Mouse (Mus musculus): ENCODE data around the gene Gm48552.

Gene Gm48552

DNA sequence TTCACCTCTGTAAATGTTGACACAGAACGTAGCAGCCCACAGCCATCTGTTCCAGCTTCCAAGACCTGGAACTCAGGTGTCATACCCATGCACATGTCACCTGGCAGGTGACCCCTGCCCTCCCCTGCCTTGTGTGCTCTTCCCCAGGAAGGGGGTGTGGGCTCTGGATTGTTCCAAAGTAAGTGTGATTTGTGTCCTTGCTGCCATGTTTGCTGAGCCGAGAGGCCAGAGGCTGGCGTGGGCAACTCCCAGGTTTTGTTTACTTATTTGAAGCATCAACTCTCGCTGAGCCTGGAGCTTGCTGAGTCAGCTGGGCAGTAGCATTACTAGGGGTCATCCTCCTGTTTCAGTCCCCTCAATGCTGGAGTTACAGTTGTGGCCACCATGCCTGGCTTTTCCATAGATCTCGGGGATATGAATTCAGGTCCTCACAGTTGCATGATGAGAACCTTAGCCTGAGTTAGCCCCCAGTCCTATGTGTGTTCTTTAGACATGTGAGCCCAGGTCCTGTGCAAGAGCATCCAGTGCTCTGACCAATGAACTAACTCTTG is at the start of gene Gm48552:
Gene Gm48552 (plus strand): TSS at position 501 of the 551 bp plus-strand sequence.
- CTCF ChIA-PET: no interaction called here

DNA sequence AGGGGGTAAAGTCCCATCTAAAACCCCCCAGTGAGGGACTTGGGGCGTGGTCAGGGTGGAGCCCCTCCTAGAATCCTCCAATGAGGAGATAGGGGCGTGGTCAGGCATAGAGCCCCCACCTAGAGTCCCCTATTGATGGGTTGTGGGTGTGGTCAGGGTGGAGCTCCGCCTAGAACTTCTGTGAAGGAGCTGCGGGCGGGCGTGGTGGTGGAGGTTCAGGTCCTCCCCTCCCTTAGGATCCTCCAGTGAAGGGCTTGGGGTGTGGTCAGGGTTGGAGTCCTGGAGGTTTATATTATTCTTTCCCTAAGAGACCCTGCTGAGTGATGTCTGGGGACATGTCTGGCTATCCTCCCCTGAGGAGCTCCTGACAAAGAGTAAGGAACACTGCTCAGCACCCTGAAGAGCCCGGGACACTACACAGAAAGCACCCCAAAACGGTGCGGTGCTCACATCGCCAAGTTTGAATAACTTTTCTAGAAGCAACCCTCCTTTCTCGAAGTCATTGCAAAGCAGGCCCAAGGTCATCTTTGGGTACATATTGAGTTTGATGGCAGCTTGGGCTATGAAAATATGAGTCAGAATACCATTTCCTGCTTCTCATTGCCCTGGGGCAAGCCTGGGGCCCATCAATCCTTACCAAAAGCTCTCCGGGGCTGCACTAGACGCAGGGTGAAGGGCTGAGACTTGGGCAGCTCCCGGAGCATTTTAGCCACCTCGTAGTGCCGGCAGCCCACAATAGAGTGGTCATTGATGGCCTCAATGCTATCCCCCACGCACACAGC is 48.1 kb upstream of the Gm48552 start:
- CTCF ChIA-PET: interaction anchor here (0.6 to 1.1 kb wide), 3 partner anchors 26 to 293 kb away, joined by 3 to 8 read pairs (median 4); no protein-coding TSS in a partner anchor

DNA sequence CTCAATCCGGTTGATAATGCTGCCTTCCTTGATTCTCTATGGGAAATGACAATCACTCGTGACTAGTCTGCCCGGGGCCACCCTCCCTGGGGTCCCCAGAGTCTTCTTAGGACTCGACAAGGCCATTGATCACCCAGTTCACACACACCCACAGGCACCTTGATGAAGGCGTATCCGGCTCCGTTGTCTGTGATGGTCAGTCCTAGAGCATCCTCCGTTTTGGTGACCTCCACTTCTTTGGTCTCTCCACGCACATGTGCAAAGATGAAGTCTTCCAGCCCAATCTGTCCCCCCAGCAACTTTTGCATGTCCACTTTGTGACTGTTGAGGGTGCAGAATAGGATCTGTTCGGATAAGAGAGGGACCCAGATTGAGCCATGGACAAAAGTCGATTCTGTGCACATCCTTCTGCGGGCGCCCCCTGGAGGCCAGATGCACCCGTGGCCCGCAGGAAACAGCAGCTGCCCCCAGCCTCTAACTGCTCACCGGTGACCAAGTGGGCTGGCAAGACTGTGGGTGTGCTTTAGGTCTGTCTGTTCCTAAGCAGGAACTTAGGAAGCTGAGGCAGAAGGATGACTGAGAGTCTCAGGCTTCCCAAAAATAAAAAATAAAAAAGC is 47.4 kb upstream of the Gm48552 start:
- CTCF ChIA-PET: interaction anchor here (0.7 to 1.1 kb wide), 4 partner anchors 19 to 294 kb away, joined by 3 to 8 read pairs (median 3); no protein-coding TSS in a partner anchor

DNA sequence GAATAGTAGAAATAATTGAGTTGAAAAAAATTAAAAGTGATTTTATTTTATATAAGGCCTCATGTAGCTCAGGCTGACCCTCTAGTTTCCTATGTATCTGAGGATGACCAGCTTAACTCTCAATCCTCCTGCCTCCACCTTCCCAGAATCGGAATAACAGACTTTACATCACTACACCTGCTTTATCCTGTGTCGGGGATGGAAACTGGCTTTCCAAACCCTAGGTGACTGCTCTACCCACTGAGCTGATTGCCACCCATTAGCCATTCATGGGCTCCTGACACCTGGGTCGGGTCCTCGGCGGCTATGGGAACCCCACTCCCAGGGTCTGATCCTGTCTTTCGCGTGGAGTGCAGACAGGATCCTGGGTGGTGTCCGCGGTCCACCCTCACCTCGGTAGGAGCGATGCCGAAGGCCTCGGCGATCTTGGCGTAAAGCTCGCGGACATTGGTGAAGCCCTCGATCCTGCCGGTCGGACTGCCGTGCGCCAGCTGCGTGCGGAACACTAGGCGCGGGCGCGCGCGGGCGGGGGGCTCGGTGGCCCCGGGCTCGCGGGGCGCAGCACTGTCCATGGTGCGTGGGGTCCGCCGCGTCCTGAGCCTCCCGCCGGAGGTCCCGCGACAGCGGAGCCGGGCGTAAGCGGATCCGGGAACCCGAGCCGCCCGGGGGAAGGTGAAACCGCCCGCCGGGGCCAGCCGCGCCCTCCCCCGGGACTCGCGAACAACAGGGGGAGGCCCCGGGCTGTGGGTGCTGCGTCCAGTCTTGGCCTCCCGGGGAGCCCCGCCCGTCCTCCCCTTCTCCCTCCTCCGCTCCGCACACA is 45.9 kb upstream of the Gm48552 start, which contains the start of gene Gipc3:
Gene Gipc3 (minus strand): TSS at position 581 of the 820 bp plus-strand sequence.
- CTCF ChIA-PET: interaction anchor here (0.7 to 1.0 kb wide), 4 partner anchors 26 to 149 kb away, joined by 3 to 6 read pairs (median 3); no protein-coding TSS in a partner anchor

DNA sequence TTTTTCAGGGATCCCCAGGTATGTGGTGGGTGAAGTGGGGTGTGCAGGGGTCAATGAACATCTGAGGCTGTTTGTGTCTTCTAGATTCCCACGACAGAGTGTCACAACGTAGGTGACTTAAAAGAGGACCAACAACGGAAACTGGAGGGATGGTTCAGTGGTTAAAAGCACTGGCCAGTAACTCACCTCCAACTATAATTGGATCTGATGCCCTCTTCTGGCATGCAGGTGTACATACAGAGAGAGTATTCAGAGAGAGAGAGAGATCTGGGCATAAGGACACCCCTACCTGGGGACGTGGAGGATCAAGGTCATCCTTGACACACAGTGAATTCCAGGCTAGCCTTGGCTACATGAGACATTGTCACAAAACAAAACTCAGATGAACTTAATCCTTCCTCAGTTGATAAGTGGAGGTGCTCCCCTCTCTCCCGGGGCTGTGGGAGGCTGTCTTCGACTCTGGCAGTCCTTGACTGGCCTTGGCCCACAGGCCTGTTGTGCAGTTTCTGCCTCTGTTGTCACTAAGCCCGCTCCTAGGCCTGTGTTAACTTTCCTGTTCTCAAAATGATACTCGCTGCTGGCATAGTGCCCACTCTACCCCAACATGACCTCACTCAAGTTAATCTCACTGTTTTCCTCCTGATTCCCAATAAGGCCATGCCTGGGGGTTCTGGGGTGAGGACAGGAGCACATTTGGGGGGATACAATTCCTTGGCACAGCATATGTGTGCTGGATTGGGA is 44.2 kb upstream of the Gm48552 start:
- CTCF ChIA-PET: no interaction called here

DNA sequence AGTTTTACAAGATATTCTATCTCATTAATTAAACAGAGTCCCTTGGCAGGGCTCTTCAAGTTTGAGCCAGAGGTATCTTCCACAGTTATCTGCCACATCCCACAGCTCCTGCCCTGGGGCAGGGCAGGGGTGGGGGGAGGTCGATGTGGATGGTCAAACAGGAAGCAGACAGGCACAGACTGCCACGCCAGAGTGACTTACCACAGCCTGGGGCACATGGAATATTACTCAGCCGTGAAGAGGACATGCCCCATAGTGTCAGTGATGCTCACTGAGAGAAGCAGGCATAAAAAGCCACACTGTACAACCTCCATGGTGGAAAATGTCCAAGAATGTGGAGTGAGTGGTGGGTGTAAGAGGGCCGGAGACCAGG is 43.7 kb upstream of the Gm48552 start:
- CTCF ChIA-PET: interaction anchor here (1.4 kb wide), 1 partner anchor 27 kb away, joined by 3 read pairs; no protein-coding TSS in a partner anchor

DNA sequence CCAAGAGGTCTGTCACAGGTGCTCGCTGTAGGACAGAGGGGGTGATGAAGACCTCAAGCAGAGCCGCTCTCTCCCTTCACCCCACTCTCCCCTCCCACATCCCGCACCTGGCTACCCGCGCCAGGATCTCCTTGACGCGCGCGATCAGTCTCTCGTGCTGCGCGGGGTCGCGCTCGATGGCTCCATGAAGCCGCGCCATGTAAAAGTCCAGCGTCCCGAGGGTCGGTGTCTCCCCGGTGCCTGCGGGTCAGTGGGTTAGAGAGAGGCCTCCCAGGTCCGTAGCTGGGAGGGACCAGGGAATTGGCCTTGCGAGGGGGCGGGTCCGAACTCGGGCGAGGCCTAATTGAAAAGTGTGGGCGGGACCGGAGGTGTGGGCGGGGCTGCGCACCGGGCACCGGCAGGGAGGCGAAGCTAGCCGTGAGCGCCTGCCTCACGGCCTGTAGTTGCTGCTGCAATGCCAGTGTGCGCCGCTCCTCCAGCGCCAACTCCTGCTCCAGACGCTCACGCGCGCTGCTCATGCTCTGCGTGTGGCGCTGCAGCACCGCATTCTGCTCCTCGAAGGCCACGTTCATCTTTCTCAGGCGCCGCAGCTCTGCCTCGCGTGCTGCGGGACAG is 42.2 kb upstream of the Gm48552 start:
- CTCF ChIA-PET: interaction anchor here (0.5 to 1.4 kb wide), 4 partner anchors 29 to 139 kb away, joined by 3 to 6 read pairs (median 4); no protein-coding TSS in a partner anchor

DNA sequence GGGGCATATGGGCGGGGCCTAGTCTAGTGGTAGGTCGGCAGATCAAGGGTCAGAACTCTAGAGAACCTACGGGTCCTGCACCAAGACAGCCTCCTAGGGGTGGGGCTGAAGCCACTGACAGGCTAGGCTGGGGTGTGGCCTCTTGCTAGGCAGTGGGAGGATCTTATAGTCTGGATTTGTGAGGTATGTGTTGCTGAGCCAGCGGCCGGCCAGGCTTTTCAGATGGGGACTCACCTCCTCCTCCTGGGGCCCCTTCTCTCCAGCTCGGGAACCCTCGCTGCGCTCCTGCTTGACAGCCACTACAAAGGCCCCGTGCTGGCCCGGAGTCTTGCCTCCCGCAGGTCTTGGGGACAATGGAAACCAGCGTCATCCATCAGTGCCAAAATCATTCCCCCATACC is 39.7 kb upstream of the Gm48552 start:
- CTCF ChIA-PET: no interaction called here

DNA sequence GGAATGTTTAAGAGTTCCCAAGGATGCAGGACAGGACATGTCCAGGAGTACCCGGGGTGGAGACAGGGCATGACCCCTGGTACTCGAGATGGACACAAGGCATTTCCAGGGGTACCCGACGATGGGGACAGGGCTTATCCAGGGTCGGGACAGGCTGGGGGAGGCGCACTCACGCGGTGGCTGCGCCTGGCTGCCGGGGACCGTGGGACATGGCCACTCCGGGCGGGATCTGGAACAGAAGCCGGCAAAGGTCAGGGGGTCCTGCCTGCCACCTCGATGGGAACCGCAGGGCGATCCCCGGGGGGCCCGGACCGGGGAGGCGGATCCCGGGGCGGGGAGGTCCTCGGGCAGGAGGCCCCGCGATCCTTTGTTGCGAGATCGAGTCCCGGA is 38.8 kb upstream of the Gm48552 start:
- CTCF ChIA-PET: no interaction called here

DNA sequence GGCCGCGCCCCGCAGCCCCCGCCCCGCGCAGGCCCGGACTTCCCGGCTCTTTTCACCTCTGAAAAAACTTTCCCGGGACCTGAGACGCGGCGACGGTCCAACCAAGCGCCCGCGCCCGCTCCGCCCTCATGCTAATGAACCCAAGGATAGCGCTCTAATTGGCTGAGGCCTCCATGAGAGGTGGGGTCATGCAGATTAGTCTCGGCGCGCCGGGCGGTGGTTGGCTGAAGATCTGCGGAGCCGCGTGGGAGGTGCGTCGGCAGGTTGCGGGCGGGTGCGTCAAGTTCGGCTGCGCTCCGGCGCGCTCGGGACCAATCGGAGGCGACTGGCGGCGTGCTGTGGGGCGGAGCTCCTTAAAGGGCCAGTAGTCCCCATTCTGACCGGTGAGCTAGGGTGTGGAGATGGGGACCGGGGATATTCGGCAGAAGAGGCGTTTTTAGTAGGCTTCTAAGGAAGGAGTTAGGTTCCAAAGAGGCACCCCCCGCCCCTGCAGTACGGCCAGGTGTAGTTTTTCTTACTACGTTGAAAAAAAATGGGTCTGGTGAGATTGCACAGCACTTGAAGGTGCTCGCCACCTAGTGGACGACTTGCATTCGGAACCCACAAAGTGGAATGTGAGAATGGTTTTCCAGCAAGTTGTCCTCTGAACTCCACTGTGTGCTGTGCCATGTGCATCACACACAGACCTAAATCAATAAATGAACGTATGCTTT is 38.3 kb upstream of the Gm48552 start, which contains the start of gene Hmg20b:
Gene Hmg20b (minus strand): TSS at position 130 of the 713 bp plus-strand sequence.
- CTCF ChIA-PET: no interaction called here

DNA sequence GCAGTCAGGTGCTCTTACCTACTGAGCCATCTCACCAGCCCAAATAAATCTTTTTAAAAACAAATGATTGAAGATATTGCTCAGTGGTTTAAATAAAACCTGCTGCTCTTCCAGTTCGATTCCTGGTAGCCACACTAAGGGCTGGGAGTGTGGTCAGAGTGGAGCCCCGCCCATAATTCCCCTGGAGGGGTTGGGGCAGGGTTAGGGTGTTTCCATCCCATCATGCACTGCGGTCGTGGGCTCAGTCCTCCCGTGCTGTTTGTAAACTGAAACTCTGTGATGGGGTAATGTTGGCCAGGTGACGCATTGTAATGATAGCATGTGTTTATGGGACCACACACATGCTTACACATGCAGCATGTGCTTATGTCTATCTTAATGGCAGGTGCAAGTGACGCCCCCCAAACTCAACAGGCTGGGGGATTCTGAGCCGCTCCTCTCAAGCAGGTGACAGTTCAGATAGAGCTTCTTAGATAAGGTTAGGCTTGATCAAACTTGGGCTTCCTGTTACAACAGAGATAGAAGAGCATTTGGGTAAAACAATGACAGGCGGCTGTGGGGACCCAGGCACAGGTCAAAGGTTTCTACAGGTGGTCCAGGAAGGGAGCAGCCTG is 37.0 kb upstream of the Gm48552 start:
- CTCF ChIA-PET: interaction anchor here (1.0 kb wide), 1 partner anchor 26 kb away, joined by 3 read pairs; no protein-coding TSS in a partner anchor

DNA sequence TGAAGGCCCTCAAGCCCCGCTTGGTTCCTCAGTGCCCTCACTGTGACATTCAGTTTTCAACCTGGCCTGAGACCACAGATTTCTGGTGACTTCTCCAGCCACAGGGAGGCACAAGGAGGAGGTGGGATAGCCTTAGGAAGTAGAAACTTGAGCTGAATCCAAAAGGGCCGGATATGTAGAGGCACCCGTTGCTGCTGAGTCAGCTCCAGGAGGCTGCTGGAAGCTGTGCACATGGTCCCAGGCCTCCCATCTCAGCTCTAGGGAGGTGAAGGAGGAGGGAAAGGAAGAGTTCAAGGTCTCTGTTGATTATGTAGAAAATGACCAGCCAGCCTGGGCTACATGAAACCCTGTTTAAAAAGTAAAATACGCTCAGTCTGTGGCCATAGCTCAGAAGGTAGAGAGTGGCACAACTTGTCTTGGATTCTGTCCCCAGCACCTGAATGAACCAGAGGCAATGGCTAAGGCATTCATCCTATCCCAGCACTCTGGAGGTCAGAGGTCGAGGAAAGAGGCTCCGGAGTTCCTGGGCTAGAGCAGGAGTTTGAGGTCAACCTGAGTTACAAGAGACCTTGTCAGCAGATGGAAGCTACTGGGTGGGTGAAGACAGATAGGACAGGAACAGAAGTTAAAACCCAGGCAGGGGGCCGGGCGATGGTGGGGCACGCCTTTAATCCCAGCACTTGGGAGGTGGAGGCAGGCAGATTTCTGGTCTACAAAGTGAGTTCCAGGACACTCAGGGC is 33.9 kb upstream of the Gm48552 start:
- CTCF ChIA-PET: interaction anchor here (0.6 to 1.6 kb wide), 3 partner anchors 9 to 20 kb away, joined by 3 to 9 read pairs (median 3); no protein-coding TSS in a partner anchor

DNA sequence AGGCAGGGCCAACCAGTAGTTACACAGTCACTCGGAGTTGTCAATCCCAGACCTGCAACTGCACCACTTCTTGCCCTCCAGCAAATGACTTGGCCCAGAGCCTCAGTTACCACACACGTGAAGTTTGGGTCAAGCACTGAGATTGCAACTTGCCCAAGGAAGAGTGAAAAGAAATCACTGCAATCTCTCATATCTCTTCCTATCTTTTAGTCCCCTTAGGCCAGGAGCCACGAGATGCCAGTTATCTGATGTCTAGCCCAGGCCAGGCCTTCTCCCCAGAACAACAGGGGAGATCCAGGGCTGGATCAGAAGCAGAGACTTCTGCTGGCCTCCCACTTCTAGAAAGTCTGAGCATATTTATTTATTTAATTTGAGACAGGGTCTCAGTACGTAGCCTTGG is 33.3 kb upstream of the Gm48552 start:
- CTCF ChIA-PET: no interaction called here

DNA sequence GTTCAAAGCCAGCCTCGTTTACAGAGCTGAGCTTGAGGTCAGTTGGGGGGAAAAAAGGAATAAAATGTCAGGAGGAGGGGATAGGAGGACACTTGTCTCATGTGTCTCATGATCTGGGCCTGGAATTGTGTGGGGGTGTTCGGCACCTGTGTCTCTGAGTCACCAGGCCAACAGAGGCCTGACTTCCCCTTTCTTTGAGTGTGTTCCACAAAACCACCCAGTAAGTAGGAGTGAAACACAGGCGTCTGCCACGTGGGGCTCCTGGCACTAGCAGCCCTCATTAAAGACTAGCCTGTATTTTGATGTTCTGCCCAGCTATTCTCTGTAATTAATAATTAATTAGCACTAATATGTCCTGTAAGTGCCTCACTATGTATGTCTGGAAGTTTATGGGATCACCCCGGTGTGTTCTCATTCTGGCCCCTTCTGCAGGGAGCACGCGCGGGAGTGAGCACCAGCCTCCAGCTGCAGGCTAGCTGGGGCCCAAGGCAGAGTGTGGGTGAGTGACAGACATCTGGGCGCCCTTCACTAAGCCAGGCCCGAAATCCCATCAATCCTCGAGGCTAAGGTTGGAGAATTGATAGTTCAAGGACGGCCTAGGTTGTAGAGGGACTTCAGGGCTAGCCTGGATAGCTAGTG is 32.3 kb upstream of the Gm48552 start:
- CTCF ChIA-PET: interaction anchor here (0.6 kb wide), 1 partner anchor 188 kb away, joined by 4 read pairs; no protein-coding TSS in a partner anchor

DNA sequence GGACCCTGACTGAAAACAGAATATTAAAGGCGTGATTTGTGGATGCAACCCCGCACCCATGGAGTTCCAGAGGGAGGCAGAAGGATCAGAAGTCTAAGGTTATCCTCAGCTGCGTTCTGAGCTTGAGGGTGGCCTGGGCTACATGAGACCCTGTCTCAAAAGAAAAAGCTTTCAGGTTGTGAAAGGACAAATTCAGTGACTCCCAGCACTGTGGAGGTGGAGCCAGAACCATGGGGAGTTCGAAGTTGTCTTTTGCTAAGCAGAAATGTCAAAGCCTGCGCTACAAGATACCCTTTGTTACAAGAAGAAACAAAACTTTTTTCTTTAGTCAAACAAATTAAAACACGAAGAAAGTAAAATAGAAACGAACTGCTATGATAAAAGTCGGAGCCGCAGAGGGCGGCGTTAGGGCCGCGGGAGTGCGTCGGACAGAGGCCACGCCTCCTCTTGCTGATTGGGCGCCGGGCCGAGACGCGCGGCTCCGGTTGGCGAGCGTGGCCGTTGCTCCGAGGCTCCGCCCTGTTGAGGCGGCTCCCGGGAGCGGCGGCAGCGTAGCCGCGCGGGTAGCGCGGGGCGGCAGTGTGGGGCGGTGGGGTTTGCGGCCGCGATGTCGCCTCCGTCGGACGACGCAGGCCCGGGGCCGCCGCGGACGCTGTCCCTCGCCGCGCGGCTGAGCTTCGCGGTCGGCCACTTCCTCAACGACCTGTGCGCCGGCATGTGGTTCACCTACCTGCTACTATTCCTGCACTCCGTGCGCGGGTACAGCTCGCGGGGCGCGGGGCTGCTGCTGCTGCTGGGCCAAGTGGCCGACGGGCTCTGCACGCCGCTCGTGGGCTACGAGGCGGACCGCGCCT is 31.6 kb upstream of the Gm48552 start, which contains the start of gene Mfsd12:
Gene Mfsd12 (plus strand): TSS at position 501 of the 854 bp plus-strand sequence.
- CTCF ChIA-PET: interaction anchor here (0.6 kb wide), 2 partner anchors 140 to 188 kb away, joined by 3 to 4 read pairs; no protein-coding TSS in a partner anchor

DNA sequence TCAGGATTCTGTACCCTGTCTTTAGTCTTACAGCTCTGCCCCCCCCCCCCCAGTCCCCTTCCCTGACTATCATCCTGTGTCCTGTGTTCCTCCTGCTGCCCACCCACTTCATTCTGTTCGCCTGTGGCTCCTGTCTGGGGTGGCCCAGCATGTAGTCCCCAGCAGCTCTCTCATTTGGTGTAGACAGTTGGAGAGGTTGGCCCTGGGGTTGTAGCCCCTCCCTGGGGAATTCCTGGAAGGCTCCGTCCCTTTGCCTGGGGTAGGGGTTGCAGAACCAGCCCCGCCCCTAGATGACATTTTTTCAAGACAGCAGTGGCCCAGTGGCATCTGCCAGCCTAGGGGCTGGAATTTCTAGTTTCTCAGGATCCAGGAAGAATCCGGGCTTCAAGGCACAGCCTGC is 30.6 kb upstream of the Gm48552 start:
- CTCF ChIA-PET: interaction anchor here (0.6 kb wide), 1 partner anchor 22 kb away, joined by 3 read pairs; no protein-coding TSS in a partner anchor

DNA sequence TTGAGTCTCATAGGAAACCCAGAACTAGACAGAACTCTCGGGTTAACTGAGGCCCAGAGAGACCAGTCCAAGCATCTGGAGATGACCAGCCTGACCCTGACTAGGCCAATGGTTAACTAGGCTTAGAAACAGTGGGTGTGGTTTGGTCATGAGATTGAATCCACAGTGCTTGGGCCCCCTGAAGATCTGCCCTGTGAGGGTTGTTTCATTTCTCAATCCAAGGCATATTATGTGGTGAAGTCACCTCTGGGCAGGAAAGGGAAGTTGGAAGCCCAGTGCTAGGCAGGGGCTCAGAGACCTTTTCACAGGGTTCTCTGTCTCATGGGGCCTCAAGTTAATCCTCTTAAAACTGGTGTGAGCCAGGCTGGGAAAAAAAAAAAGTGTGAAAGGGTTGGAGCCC is 30.0 kb upstream of the Gm48552 start:
- CTCF ChIA-PET: no interaction called here
